Mouse (Mus musculus) myocyte (in vitro differentiated cells): Measurements from ENCODE around the gene Nfkb1.

Experiments used
- CEBPB ChIP-seq: IDR thresholded peaks from 2 replicates; pipeline ENCODE4 v1.6.1; 2011; ENCODE audit warnings: mild to moderate bottlenecking, moderate library complexity; ENCODE audit not compliant: poor library complexity, insufficient read depth, severe bottlenecking
- POLR2A ChIP-seq: IDR thresholded peaks from one replicate; pipeline ENCODE4 v1.6.1; 2011; ENCODE audit warnings: low read depth, mild to moderate bottlenecking, control low read depth, moderate library complexity; ENCODE audit not compliant: insufficient read length

GRCm38 (mm10) chr3:135727339-135727738, 36.0 kb upstream of the Nfkb1 start:
- TF ChIP-seq POLR2A (no peak), CEBPB (no peak)
